Mouse (Mus musculus): Measurements from ENCODE around the gene 4930447C04Rik.

Gene 4930447C04Rik

DNA sequence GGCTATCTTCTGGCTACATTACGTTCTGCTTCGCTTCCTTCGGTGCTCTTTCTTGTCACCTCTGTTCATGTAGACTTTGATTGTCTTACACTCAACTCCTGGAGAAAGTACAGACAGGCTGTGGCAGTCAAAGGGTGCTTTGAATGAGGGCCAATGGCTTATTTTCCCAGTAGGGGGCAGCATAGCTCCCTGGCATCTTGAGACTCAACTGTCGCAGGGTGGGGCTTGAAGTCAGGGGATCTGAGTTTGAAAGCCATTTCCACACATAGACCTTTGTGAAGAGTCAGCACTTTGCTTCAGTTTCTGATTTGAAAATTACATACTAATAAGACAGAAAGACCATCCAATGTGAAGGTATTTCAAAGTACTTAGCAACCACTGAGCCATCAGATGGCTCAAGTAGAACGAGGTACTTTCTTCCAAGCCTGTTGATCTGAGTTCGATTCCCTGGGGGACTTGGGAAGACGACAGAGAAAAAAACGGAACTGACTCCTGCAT is 105.0 kb downstream of the 4930447C04Rik start:
- peak; percentile 22 for DNase-seq

DNA sequence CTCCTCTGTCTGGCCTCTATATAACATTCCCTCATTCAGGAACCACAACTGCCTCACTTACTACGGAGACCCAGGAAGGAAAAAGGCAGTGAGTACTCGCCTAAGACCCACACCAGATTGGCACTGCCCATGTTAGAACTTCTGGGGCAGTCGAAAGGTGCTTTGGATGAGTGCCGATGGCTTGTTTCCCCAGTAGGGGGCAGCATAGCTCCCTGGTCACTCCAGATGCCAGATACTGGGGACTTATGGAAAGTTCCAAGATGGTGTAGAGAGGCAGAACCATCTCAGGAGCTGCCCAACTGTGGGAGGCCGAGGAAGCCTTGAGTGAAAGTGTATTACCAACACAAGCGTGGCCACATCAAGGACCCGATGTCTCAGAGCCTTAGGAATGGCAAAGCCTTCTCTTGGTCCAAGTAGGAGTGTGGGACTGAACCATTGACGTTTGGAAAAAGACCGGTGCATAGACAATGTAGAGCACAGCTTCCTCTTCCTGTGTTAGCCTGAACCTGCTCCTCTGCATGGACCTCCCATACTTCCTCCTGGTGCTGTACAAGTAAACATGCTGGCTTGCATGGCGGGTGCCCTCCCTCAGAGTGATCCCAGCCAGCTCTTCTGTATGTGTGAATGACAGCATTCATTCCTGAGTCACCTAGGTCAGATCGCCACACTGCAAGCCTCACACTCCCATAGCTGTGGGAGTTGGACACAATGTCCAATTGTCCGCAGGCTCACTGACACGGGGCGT is 105.6 kb downstream of the 4930447C04Rik start:
- DNase-seq = peak; percentile 33

DNA sequence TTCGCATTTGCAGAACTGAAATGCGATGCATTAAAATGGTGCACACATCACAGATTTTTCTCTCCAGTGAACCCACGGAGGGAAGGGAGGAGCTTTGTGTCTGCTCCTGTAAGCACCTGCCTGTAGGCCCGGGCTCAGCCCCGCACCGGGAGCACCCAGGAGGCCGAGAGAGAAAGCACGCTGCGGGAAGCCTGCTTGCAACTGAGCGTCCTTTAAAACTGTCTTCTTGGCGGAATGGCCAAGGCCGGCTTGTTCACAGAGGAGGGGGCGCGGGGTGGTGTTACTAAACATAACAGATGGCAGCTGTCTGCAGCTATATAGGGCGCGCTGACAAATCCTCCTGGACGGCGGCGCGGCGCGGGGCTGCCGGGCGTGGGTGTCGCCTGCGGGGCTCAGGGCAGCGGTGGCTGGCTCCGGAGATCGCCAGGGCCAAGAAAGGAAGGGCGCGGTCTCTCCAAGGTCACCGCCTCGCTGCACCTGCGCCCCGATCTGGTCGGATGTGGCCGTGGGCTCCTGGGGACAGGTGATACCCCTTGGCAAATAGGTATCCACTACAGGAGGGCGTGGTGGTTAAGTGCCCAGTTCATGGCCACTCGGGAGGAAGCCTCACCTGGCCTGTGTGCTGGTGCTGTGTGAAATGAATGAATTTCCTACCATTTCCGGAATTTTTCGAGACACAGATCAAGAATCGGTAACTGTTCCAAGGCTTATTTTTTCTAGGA is 108.7 kb downstream of the 4930447C04Rik start:
- no peak for DNase-seq
